Mouse (Mus musculus): ENCODE data around the gene 1110051M20Rik.

- no peak for TF ChIP-seq E2F4 (IDR thresholded peaks at IDR 0.05; ENCODE audit: insufficient read depth)
- no peak for TF ChIP-seq MAX (IDR thresholded peaks at IDR 0.05; ENCODE audit: low read depth)
- TF ChIP-seq POLR2AphosphoS2 (IDR thresholded peaks at IDR 0.05; ENCODE audit: insufficient read length, low read depth), result no peak
- no peak for TF ChIP-seq POLR2A (IDR thresholded peaks at IDR 0.05; ENCODE audit: insufficient read length, low read depth)
- no peak for TF ChIP-seq MYOG (IDR thresholded peaks at IDR 0.05; ENCODE audit: control insufficient read depth in 1 of 3, insufficient read depth in 1 of 3, insufficient read length in 2 of 3, low read depth in 2 of 3)
- TF ChIP-seq TCF12 (IDR thresholded peaks at IDR 0.05; ENCODE audit: insufficient read depth, poor library complexity, severe bottlenecking), result no peak
- TF ChIP-seq USF1 (IDR thresholded peaks at IDR 0.05; ENCODE audit: low read depth), result no peak
These were observed 141.7 kb downstream of the 1110051M20Rik start for GRCm38 (mm10) chr2:91302845-91303244.
